Comparison of ENCODE assay signal across 23 mouse cellular contexts in genomic region chr11:32560015-32560770, GRCm38 (mm10). TPM values are rescaled to one million over a fixed set of nuclear protein-coding genes. Genes with fewer than 3 reads are reported as not detected.
"Had no signal": no experiment of that assay in that cellular context is flagged by ENCODE, and none has a peak within 500 bp of the region (broad histone marks: within the 10 kb centered on the region; RNA-seq: fewer than 3 reads in every experiment).

No protein-coding gene starts in this region.

- H3K27ac ChIP-seq: kidney, embryonic 15.5 days; left cerebral cortex, adult 2 months; limb, embryonic 12.5 days; limb, embryonic 15.5 days; liver, embryonic 13.5 days; midbrain, embryonic 10.5 days; midbrain, embryonic 13.5 days; stomach, embryonic 15.5 days had no signal

- H3K4me2 ChIP-seq: kidney, embryonic 15.5 days; limb, embryonic 12.5 days; limb, embryonic 15.5 days; liver, embryonic 13.5 days; midbrain, embryonic 13.5 days; stomach, embryonic 15.5 days had no signal

- H3K27me3 ChIP-seq: kidney, embryonic 15.5 days; limb, embryonic 12.5 days; limb, embryonic 15.5 days; liver, embryonic 13.5 days; megakaryocyte, embryonic 14.5 days; midbrain, embryonic 13.5 days; stomach, embryonic 15.5 days had no signal

- ATAC-seq: midbrain, embryonic 13.5 days; midbrain, embryonic 16.5 days had no signal

- DNase-seq: kidney, adult 11 months; kidney, adult 8-10 months; kidney, postnatal 10 days; kidney, postnatal 36 days; layer of hippocampus, postnatal 36 days; left cerebral cortex, postnatal 4 days; liver, embryonic 13.5 days; lung, adult 2 months; lung, postnatal 14 days; thymus, adult 2 months; thymus, postnatal 14 days; thymus, postnatal 4 days had no signal

- H3K36me3 ChIP-seq: kidney, embryonic 15.5 days; limb, embryonic 12.5 days; limb, embryonic 15.5 days; midbrain, embryonic 10.5 days; midbrain, embryonic 13.5 days; stomach, embryonic 15.5 days had no signal

- H3K4me3 ChIP-seq: kidney, embryonic 15.5 days; left cerebral cortex, adult 2 months; limb, embryonic 12.5 days; limb, embryonic 15.5 days; liver, embryonic 13.5 days; megakaryocyte, embryonic 14.5 days; midbrain, embryonic 10.5 days; midbrain, embryonic 13.5 days; stomach, embryonic 15.5 days had no signal

- H3K9ac ChIP-seq: kidney, embryonic 15.5 days; limb, embryonic 12.5 days; limb, embryonic 15.5 days; liver, embryonic 13.5 days; midbrain, embryonic 13.5 days; stomach, embryonic 15.5 days had no signal

- H3K9me3 ChIP-seq: kidney, embryonic 15.5 days; limb, embryonic 12.5 days; limb, embryonic 15.5 days; liver, embryonic 13.5 days; megakaryocyte, embryonic 14.5 days; midbrain, embryonic 10.5 days; midbrain, embryonic 13.5 days; stomach, embryonic 15.5 days had no signal

RNA-seq across cellular contexts. Expression of gene Efcab9, which starts 28.3 kb away (rescaled TPM):
- polyA plus RNA-seq: limb, embryonic 15.5 days; lung, adult 2 months; midbrain, embryonic 16.5 days; neural tube, embryonic 14.5 days; small intestine, adult 2 months had no signal
